Mouse (Mus musculus): ENCODE results near the gene Fbl. TPM values are rescaled to one million over a fixed set of nuclear protein-coding genes. Genes with fewer than 3 reads are reported as not detected.
"Not testable (repeated sequence)": the region's sequence is repeated elsewhere in the genome, so short reads cannot be mapped to it uniquely, and the experiment has no call there.

Fbl gene
- polyA plus RNA-seq, 1 experiment from 2014 or later: 150 TPM

DNA sequence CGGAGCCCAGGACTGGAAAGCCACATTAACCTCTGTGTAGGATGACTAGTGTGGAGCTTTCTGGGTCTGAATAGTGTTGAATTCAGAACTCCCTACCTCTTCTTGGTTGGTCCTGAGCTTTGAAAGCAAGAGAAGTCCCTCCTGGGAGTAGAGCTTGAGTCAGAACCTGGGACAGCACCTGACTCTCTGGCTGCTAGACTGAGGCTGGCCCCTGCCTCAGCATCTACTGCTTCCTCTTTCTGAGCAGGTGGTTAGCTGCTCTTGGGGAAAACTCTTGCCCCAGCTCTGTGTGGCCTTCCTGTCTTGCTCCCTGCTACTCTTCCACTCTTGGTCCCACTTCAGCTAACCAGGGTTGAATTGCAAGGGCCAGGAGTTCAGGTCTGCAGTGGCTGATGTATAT, 22.4 kb downstream of the Fbl start:
- no peak for DNase-seq (ENCODE audit: low spot score)

DNA sequence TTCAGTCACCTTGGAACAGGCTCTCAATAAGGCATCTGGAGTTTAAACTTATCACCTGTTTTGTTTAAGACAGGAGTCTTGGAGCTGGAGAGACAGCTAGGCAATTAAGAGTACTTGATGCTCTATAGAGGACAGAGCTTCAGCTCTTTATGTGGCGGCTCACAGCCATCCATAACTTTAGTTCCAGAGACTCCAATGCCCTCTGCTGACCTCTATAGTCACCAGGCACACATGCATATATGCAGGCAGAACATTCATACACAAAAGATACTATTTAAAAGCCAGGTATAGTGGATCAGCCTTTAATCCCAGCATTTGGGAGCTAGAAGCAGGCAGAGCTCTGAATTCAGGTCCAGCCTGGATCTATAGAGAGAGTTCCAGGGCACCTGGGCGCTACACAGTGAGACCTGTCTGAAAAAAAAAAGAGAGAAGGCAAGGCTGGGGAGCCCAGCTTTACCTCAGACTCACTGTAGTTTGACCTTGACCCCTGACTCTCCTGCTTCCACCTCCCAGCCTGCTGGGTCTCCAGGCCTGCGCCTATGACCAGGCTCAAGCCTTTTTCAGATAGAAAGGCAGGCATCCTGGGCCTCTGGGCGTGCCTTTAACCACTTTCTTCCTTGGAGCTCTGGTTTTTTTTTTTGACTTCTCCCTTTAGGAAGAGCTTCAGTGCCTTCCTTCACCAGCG, 26.0 kb downstream of the Fbl start:
- no peak for DNase-seq (ENCODE audit: low spot score)

DNA sequence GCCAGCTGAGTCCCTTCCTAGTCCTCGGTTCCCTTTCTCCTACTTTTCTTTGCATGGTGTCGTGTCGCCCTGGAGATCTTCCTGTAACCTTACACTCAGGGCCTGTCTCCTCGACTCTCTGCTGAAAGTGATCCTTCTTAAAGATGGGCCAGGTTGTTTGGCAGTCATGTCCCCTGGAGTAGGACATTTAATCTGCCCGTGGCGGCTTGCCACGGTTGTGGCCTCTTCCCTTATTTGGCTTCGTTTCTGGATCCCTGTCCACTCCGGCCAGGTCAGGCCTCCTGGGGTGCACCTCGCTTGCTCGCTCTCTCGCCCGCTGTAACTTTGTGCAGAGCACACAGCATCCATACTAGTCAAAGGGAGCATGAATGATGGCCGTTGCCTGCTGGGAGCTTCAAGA, 27.0 kb downstream of the Fbl start:
- DNase-seq (ENCODE audit: low spot score): no peak

DNA sequence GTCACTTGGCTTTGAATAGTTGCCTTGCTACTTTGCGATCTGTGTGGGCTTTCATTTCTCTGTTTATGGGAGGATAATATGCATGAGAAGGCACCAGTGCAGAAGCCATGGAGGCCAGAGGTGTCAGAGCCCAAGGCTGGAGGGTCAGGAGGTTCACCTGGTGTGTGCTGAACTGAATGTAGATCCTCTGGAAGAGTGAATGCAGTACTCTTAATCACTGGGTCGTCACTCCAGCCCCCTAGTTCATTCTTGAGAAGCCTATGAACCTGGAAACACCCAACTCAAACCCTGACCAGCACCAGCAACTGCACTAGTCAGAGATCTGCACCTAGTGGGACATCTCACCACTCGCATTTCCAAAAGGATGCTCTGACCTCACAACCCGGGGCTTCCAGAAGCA, 29.5 kb downstream of the Fbl start:
- DNase-seq (ENCODE audit: low spot score): no peak

DNA sequence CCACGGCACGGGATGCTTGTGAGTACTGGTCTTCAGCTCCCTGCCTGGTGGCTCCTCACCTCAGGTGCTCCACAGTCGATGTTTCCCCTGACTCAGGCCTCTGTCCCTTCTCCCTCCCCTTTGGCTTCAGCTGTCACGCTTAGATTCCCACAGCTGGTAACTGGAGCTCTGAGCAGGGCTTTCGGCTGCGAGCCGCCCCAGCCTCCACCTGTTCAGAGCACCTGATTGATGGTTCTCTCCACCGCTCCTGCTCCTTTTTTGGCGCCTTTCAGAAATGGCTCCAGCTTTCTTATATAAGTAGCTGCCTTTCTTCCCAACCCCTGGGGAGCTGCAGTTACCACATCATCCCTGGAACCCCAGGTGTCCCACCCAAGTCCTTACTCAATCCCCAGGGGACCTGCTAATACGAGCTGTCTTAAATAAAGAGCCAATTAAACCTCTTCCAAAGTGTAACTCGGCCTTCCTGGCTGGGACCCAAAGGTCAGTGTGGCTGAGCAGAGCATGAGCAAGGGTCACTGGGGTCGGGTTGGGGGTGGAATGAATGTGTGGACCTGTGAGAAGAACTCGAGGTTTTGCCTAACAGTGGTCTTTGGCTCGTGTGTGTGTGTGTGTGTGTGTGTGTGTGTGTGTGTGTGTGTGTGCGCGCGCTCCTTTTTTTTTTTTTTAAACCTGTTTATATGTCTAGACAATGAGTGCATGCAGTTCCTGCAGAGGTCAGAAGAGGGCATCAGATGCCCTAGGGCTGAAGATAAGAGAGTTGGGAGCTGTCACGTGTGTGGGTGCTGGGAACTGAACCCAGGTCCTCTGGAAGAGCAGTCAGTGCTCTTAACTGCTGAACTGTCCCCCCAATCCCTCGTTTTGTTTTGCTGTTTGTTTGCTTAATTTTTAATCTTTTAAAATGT, 33.9 kb downstream of the Fbl start:
- DNase-seq (ENCODE audit: low spot score): no peak

DNA sequence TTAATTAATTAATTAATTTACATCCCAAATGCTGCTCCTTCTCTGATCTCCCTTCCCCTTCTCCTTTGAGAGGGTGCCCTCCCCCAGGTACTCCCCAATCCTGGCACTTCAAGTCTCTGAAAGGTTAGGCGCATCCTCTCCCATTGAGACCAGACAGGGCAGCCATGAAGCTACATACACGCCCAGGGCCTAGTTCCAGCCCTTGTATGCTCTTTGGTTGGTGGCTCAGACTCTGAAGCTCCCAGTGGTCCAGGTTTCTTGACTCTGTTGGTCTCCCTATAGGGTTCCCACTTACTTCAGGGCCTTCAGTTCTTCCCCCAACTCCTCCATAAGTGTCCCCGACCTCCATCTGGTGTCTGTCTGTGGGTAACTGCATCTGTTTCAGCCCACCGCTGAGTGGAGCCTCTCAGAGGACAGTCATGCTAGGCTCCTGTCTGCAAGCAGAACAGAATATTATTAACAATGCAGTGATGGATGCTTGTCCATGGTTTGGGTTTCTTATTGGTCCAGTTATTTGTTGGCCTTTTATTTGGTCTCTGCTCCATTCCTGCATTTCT, 36.6 kb downstream of the Fbl start:
- DNase-seq (ENCODE audit: low spot score): no peak

DNA sequence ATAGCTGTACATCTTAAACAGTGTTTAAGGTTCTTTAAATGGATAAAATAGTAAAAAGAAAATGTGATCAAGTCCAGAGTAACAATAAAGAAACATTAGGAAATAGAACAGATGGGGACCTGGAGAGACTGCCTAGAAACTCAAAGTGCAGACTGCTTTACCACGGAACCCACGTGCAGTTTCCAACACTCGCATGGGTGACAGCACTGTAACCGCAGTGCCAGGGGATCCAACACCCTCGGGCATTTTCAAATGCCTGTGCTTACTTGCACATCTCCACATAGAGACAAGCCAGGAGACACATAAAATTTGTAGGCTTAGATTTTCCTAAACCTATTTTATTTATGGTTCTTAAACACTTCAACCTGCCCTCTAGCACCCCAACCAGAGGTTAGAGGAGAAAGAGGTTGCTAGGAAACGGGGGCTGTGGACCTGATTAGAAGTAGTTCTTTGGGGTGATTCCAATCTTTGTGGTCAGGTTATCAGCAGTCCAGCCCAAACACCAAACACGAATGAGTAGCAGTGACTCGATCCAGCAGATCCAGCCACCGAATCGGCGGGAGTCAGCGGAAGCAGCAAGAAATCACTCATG, 39.0 kb downstream of the Fbl start:
- no peak for DNase-seq (ENCODE audit: low spot score)

DNA sequence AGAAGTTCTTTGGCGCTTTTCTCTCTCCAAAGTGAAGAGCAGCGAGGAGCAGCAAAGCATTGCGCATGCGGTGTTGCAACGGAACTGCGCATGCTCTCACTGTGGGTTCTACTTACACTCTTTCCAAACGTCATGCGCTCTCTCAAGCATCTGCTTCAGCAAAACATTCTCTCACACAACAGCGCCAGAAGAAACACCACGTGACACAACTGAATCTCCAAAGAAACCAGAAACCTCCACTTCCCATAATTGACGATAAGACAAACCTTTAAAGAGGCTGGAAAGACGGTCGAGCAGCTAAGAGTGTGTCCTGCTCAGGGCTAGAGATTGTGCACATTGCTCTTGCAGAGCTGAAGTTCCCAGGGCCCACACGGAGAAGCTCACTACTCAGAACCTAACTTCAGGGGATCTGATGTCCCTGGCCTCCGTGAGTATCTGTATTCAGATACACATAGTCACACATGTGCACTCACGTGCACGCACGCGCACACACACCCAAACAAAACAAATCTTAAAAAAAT, 39.5 kb downstream of the Fbl start:
- peak; percentile 81 for DNase-seq (ENCODE audit: low spot score)

DNA sequence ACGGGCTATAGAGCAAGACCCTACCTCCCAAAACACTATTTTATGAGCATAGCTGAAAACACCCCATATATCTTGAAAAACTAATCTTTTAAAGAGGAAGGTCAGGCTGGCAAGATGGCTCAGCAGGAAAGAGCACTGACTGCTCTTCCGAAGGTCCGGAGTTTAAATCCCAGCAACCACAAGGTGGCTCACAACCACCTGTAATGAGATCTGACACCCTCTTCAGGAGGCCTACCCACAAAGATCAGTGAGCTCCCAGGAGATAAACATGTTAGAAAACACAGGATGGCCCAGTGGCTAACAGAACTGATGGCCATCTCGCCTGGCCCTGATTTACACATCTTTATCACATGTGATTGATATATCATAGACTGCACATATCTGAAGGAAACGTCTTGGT, 41.2 kb downstream of the Fbl start:
- DNase-seq (ENCODE audit: low spot score): no peak

DNA sequence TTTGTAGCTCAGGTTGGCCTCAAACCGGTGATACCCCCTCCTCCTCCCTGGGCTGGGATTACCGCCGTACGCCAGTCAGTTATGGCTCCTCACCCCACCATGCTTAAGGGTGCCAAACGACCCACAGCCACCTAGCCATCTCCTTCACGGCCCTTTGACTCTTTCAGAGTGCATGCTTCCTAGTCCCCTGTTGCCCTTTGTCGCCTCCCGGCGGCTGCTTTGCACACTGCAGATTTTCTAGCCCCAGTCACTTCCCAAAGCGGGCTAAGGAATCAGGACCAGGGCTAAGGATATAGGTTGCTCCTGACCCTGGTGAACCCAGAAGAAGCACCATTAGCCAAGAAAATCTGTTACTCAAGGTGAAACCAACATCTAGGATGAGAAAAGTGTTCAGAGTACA, 44.6 kb downstream of the Fbl start:
- peak; percentile 59 for DNase-seq (ENCODE audit: low spot score)

DNA sequence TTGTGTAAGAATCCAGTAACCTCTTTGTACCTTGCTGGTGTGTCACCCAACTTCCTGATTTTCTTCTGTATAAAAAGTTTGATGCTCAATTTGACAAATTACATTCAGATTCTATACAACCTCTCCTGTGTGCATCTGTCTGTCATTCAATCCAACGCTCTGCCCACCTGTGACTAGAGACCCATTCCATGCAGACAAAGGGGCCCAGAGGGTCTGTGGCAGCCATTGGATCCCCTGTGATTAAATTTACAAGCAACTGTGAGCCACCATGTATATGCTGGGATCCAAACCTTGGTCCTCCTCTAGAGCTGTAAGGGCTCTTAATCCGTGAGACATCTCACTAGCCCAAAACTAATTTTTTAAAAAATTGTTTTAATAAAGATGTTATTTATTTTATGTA, 46.4 kb downstream of the Fbl start:
- not testable (repeated sequence) for DNase-seq (ENCODE audit: low spot score)

DNA sequence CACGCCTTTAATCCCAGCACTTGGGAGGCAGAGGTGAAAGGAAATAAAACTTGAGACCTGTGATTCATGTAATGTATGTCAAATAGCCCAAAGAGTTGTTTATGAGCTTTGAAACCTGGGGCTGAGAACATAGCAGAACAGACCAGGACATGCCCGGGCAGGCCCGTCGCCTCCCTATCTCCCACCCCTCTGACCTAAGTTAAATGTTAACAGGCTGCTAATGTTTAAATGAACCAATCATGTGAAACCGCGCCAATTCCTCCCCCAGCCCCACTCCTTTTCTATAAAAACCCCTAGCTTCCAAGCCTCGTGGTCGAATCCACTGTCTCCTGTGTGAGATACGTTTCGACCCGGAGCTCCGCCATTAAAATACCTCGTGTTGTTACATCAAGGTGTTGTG, 48.3 kb downstream of the Fbl start:
- DNase-seq (ENCODE audit: low spot score): not testable (repeated sequence)

DNA sequence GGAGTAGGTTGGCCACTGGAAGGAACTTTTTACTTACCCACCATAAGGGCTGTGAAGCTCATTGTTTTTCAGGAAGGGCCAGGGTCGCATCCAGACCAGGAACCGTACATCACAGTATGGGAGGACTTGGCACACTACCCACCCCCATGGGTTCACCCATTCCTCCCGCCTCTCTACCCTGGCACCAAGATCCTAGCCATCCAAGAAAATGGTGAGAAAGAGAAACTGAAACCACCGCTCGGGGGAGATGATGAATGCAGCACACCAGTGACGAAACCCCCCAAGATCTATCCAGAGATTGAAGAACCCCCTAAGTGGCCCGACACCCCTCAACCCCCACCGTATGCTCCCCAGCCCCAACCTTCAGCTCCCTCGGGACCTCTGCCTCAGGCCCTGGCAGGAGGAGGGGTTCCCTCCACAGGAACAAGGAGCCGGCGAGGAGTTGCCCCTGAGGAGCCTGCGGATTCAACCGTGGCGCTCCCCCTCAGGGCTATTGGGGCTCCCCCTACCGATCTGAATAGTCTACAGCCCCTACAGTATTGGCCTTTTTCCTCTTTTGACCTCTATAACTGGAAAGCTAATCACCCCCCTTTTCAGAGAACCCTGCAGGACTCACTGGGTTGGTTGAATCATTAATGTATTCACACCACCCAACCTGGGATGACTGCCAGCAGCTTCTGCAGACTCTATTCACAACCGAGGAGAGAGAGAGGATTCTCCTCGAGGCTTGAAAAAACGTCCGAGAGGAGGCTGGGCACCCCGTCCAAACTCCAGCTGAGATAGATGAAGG, 49.6 kb downstream of the Fbl start:
- not testable (repeated sequence) for DNase-seq (ENCODE audit: low spot score)

DNA sequence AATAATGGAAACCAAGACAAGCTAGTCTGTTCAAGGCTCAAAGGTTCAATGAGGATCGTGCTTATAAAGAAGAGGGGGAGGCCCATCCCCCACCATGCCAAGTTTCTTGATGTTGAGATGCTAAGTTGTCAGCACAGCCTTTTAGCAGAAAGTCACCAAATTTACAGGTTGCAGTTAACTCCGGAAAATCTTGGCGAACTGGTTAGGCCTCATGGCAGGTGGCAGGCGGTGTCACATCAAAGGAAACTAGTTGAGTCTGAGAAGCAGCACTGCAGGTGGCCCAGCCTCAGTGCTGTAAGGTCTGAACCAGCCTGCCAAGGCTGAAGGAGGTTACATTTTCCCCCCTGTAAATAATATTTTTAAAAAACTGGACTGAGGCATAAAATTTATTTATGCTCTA, 57.3 kb downstream of the Fbl start:
- peak; percentile 51 for DNase-seq (ENCODE audit: low spot score)

DNA sequence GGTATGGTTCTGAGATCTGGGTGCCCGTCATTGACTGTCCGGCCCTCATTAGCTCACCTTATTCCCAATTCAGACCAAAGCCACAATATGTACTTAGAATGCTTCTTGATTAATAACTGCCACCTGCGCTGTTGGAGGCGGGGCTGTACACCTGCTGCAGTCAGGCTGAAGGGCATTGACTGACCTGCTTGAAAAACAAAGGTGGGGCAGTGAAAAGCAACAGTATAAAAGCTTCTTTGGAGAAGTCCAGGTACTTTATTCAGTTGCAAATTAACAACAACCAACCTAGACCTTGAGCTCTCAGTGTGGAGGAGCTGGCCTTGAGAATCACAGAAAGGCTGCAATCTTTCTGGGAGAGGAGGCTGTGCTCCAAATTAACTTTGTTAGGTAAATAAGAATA, 57.9 kb downstream of the Fbl start:
- not testable (repeated sequence) for DNase-seq (ENCODE audit: low spot score)

Other genes with a start within 250 kb of the Fbl start
- gene Zfp974, start 240.2 kb upstream of the Fbl start, polyA plus RNA-seq (2015; fragmentation: Nextera tagmentation; extraction: Ambion mirVana): 3.3 and 3.7 TPM in 2 replicates
- gene Zfp780b, start 190.5 kb upstream of the Fbl start, polyA plus RNA-seq (2015; fragmentation: Nextera tagmentation; extraction: Ambion mirVana): 11.9 and 15.3 TPM in 2 replicates
- gene Zfp850, start 155.6 kb upstream of the Fbl start, polyA plus RNA-seq (2015; fragmentation: Nextera tagmentation; extraction: Ambion mirVana): 3.4 and 3.9 TPM in 2 replicates
- 384 and 400 TPM in 2 replicates for gene Psmc4, start 119.6 kb upstream of the Fbl start, polyA plus RNA-seq (2015; fragmentation: Nextera tagmentation; extraction: Ambion mirVana)
- 11.8 and 13.9 TPM in 2 replicates for gene Fcgbp, start 98.5 kb upstream of the Fbl start, polyA plus RNA-seq (2015; fragmentation: Nextera tagmentation; extraction: Ambion mirVana)
- 0.22 and 0.40 TPM in 2 replicates for gene 9530053A07Rik, start 40.2 kb upstream of the Fbl start, polyA plus RNA-seq (2015; fragmentation: Nextera tagmentation; extraction: Ambion mirVana)
- gene Dyrk1b, start 9.8 kb downstream of the Fbl start, polyA plus RNA-seq (2015; fragmentation: Nextera tagmentation; extraction: Ambion mirVana): 11.5 and 12.4 TPM in 2 replicates
- 3.6 TPM in 2 replicates for gene Eid2, start 98.2 kb downstream of the Fbl start, polyA plus RNA-seq (2015; fragmentation: Nextera tagmentation; extraction: Ambion mirVana)
- gene Eid2b, start 108.0 kb downstream of the Fbl start, polyA plus RNA-seq (2015; fragmentation: Nextera tagmentation; extraction: Ambion mirVana): 7.5 and 8.5 TPM in 2 replicates
- not detected in 2 replicates for gene Selenov, start 121.5 kb downstream of the Fbl start, polyA plus RNA-seq (2015; fragmentation: Nextera tagmentation; extraction: Ambion mirVana)
- gene Dll3, start 132.5 kb downstream of the Fbl start, polyA plus RNA-seq (2015; fragmentation: Nextera tagmentation; extraction: Ambion mirVana): 0.33 and 0.51 TPM in 2 replicates
- gene Timm50, start 142.4 kb downstream of the Fbl start, polyA plus RNA-seq (2015; fragmentation: Nextera tagmentation; extraction: Ambion mirVana): 116 and 125 TPM in 2 replicates
- gene Supt5, start 169.0 kb downstream of the Fbl start, polyA plus RNA-seq (2015; fragmentation: Nextera tagmentation; extraction: Ambion mirVana): 73.3 and 80.4 TPM in 2 replicates
- 1,689 and 1,723 TPM in 2 replicates for gene Rps16, start 180.9 kb downstream of the Fbl start, polyA plus RNA-seq (2015; fragmentation: Nextera tagmentation; extraction: Ambion mirVana)
- gene Plekhg2, start 202.9 kb downstream of the Fbl start, polyA plus RNA-seq (2015; fragmentation: Nextera tagmentation; extraction: Ambion mirVana): 35.4 and 49.6 TPM in 2 replicates
- 70.6 and 72.0 TPM in 2 replicates for gene Zfp36, start 210.5 kb downstream of the Fbl start, polyA plus RNA-seq (2015; fragmentation: Nextera tagmentation; extraction: Ambion mirVana)
- 42.0 and 42.5 TPM in 2 replicates for gene Med29, start 223.0 kb downstream of the Fbl start, polyA plus RNA-seq (2015; fragmentation: Nextera tagmentation; extraction: Ambion mirVana)
- 59.3 and 64.0 TPM in 2 replicates for gene Paf1, start 223.2 kb downstream of the Fbl start, polyA plus RNA-seq (2015; fragmentation: Nextera tagmentation; extraction: Ambion mirVana)

All from thymus, postnatal 0 days (tissue).